Mouse (Mus musculus) cerebellum, adult (tissue): ENCODE data around the gene Gm49601.

Experiments
- ATAC-seq: cut with Nextera tagmentation; 2 replicates; pipeline ENCODE4 v1.9.2; 2017; ENCODE audit warnings: mild to moderate bottlenecking, moderate library complexity, mixed read lengths; ENCODE audit not compliant: insufficient number of reproducible peaks, low FRiP score, low TSS enrichment

The Gm49601 gene

DNA sequence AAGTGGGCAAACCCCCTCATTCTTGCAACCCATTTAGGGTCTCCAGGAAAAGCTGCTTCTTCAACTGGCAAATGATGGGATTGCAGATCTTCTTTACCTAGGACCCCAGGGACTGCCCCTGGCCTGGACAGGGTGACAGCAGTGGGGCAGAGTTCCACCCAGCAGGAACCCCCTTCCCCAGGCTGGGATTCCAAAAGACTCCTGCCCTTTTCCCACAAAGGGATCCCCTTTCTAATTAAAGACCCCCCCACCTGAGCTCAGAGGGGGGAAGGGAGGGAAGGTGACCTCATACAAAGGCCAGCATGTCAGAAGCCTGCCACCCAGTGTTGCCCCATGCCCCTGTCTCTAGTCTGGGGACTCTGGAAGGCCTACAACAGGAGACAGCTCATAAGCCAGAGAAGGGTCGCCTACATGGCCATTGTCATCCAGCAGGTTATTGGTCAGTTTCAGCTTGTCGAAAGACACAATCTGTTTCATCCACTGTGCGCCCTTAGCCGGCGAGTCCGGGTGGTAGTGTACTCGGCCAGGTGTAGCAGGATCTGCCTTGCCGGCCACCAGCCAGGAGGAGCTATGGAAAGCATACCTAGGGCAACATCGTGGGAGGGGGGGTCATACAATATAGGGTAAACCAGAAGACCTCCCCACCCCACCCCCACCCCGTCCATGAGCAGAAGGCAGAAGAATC lies 42.4 kb downstream of the Gm49601 start:
- no peak for ATAC-seq

DNA sequence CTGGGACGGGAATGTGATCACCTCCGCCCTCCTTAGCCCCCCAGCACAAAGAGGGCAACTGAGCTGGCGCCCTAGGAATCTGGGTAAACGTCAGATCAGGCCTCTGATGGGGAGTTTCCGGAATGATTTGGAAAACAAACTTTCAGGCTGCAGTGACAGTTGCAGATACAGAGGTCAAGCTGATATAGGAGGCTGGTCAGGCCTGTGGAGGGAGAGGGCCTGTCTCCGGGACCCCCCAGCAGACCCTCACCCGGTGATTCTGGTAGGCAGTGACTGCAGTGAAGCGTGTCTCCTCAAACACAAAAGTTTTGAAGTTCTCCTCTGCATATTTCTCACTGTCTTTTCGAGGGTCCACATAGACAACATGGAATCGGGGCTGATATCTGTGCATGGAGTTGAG lies 43.1 kb downstream of the Gm49601 start:
- no peak for ATAC-seq

DNA sequence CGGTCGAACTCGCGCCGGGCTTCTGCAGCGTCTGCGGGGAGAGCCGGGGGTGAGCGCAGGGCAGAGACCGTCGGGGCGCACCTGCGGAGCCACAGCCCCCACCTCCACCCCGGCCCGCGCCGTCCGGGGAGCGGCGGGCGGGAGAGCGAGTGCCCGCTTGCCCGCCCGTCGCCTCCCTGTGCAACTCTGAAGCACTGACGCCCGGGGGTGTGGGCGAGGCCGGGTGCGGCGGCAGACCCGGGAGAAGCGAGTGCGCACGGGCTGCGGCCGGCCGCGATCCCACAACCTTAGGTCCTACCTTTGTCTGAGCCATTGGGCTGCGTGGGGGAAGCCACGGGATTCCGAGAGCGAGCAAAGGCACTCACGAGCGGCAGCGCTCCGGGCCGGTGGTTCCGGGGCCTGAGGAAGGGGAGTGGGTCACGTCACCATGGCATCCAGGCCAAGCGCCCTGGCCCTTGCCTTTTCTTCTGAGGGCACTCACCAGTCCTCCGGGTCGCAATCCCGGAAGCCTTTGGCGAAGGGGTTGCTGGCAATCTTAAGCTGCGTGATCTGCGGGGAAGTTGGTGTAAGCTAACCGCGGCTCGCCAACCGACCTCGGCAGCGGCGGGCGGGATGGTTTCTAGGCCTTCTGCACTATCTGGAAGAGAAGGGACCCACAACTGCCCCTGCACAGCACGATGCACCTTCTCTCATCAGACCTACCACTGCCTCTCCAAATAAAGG lies 43.6 kb downstream of the Gm49601 start:
- no peak for ATAC-seq

DNA sequence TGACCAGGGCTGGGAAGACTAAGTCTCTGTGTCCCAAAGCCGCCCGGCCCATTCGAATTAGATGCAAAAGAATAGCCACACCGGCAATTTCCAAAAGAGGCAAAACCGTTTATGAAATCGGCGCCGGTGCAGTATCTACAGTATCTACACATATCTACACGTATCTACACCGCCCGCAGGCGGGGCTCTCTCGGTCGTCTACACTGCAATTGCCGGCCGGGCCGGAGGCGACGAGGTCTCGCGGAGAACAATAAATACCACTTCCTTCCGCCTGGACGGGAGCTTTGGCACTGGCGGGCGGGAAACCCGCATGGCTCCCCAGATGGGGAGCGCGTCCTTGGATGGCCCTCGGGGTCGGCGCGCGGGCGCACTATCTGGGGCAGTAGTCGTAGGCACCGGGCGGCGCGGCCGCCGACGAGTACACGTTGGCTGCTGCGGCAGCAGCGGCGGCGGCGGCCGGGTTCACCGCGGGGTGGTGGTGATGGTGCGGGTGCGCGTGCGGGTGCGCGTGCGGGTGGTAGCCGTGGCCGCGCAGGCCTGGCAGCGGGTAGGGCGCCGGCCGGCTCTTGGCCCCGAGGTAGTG lies 44.5 kb downstream of the Gm49601 start:
- ATAC-seq: no peak

DNA sequence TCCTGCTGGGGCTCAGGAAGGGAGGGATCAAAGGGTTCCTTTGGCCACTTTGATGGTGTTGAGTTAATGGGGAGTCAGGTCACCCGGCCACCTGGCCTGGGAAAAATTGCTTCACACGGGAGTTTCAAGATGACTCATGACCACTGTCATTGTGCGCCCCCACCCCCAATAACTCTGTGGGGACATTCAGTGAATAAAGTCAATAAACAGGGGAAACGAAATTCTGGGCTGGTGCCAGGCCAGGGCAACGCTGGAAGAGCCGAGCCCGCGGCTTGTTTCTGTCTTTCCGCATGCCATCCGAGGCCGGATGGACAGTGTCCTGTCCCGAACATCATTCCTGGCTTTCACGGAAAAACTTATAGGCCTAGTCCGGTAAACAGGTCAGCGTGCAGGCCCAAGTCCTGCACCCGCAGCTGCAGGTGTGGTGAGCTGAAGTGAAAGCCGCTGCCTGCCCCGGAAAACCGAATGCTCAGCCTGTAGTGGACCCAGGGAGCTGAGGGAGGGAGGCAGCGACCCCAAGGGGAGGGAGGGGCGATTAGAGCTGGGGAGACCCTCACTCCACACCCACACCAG lies 45.1 kb downstream of the Gm49601 start:
- ATAC-seq: no peak

DNA sequence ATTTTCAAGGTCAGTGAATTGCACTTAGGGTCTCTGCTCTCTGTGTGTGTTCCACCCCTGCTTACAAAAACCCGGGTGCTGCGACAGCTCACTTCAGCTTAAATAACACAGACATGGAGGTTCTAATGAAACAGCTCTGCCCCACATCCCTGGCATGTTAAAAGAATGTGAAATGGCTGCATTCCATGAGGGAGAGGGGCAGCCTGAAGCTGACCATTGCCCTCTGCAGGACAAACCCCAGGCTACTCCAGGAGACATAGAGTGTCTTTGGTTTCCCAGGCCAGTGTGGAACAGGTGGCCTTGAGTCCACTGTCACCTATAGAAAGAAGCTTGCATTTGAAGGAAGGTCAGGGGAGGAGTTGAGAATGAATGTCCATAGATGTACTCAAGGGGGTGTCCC lies 45.8 kb downstream of the Gm49601 start:
- ATAC-seq: no peak

DNA sequence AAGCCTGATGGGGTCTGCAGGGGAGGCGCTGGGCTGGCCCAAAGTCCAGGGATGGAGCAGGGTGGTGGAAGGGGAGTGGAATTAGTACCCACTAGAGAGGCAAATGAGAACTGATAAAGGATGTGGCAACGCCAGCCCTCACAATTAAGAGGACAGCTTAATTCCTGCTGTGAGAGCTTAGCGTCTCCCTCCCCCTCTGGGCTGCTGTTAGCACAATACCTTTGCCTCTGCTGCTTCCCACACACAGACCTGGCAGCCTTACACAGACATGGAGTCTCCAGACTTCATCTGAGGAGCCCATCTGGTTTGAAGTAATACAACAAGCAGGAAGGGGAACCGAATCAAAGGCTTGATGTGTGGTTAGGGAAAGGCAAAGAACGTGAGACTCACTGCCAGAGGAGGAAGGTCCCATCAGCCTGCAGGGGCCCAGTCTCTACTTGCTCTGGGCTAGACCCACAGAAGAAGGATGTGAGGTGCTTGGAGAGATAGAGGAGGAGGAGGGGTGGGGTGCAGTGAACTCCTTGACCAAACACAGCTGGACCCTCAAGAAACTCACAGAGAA lies 48.5 kb downstream of the Gm49601 start:
- ATAC-seq: no peak

DNA sequence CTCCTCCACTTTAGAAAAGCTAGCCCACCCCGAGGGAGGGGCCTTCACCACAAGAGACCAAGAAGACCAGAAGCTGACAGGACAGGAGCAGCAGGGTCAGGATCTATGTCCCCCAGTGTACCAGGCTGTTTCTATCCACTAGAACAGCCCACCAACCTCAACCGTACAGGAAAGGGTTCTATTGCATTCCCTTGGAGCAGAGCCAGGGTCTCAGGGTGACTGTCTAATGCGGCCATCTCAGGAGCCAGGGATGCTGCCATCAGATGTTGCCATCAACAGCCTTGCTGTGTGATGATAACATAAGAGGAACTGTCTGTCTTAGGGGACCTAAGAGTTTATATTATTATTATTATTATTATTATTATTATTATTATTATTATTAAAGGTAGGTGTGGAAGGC lies 49.2 kb downstream of the Gm49601 start:
- ATAC-seq: no peak

DNA sequence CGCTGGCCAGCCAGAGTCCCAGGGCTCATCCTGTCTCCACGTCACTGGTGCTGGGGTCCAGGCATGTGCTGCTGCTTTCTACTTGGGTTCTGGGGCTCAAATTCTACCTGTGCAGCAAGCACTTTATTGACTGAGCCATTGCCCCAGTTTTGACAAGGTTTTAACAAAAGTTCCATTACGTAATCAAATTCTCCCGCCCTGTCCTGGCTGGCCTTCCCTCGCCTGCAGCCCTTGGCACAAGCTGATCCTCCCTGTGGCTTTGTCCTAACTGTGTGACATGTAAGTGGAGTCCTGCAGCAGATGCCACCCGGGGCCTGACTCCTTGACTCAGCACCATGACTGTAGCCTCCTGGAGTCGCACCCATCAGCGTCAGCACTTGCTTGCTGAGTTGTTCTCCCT lies 52.0 kb downstream of the Gm49601 start:
- ATAC-seq: no peak
